Comparison of ENCODE assay signal across 15 mouse cellular contexts in genomic region chr9:106459946-106460345, GRCm38 (mm10). TPM values are rescaled to one million over a fixed set of nuclear protein-coding genes. Genes with fewer than 3 reads are reported as not detected.
DNase-seq lines count a peak whose midpoint lies in the region; ATAC-seq and TF ChIP-seq lines count a peak whose summit lies in the region.
"Had no signal": no experiment of that assay in that cellular context is flagged by ENCODE, and none has a peak within 500 bp of the region (broad histone marks: within the 10 kb centered on the region; RNA-seq: fewer than 3 reads in every experiment).

No protein-coding gene starts in this region.

- peaks cover 53% of the 10 kb centered on the region for H3K79me2 ChIP-seq in myocyte (ENCODE audit: control insufficient read depth, insufficient read depth)

- peak overlapping the region; percentile 28; the same call in 1 of the 2 replicates for H3K9ac ChIP-seq in kidney, embryonic 14.5 days (ENCODE audit: low read depth, low read length)
- peak overlapping the region; percentile 21; the same call in 1 of the 2 replicates for H3K9ac ChIP-seq in midbrain, embryonic 14.5 days (replicated peaks; ENCODE audit: low read length)
- H3K9ac ChIP-seq in midbrain, embryonic 11.5 days (ENCODE audit: low read length) = no peak overlapping the region
- H3K9ac ChIP-seq: heart, embryonic 15.5 days; hindbrain, embryonic 15.5 days had no signal

- H3K36me3 ChIP-seq in kidney, embryonic 14.5 days (ENCODE audit: control insufficient read depth, insufficient read depth, low read length) = peaks cover 43% of the 10 kb centered on the region
- H3K36me3 ChIP-seq in midbrain, embryonic 14.5 days (ENCODE audit: control insufficient read depth, insufficient read depth, low read length) = peaks cover 53% of the 10 kb centered on the region
- peaks cover 23% of the 10 kb centered on the region for H3K36me3 ChIP-seq in midbrain, embryonic 11.5 days (ENCODE audit: control insufficient read depth, insufficient read depth, low read length)
- H3K36me3 ChIP-seq in myocyte (ENCODE audit: control insufficient read depth, insufficient read depth) = peaks cover 13% of the 10 kb centered on the region

- H3K9me3 ChIP-seq in kidney, embryonic 14.5 days (ENCODE audit: control insufficient read depth, low read length) = no peaks in the 10 kb centered on the region
- no peaks in the 10 kb centered on the region for H3K9me3 ChIP-seq in midbrain, embryonic 14.5 days (ENCODE audit: control insufficient read depth, low read length)
- H3K9me3 ChIP-seq in midbrain, embryonic 11.5 days (ENCODE audit: control insufficient read depth, low read length) = no peaks in the 10 kb centered on the region
- H3K9me3 ChIP-seq: heart, embryonic 15.5 days; hindbrain, embryonic 15.5 days had no signal

- no peak for DNase-seq in cerebellum, postnatal 4 days (ENCODE audit: low spot score in 2 of 2)
- DNase-seq in kidney, adult 11 months = no peak
- DNase-seq in midbrain, embryonic 14.5 days = no peak
- no peak for DNase-seq in midbrain, embryonic 11.5 days (ENCODE audit: low spot score, missing footprints)
- no peak for DNase-seq in adrenal gland, postnatal 4 days (ENCODE audit: low spot score in 2 of 2)
- DNase-seq: adrenal gland, postnatal 14 days; lung, postnatal 14 days; thymus, postnatal 14 days had no signal

- H3K27ac ChIP-seq in kidney, embryonic 14.5 days (ENCODE audit: low read depth, low read length) = peak overlapping the region; percentile 52; the same call in 1 of the 2 replicates
- no peak overlapping the region for H3K27ac ChIP-seq in midbrain, embryonic 14.5 days (replicated peaks; ENCODE audit: low read depth, low read length)
- H3K27ac ChIP-seq in midbrain, embryonic 11.5 days (ENCODE audit: low read depth, low read length) = no peak overlapping the region
- H3K27ac ChIP-seq: heart, embryonic 15.5 days; hindbrain, embryonic 15.5 days had no signal

- no peak overlapping the region for H3ac ChIP-seq in myocyte (ENCODE audit: control insufficient read depth, insufficient read length)

- peak; percentile 1; the same call in 1 of the 2 replicates for ATAC-seq in cerebellum, adult (ENCODE audit: insufficient number of reproducible peaks, low FRiP score, low TSS enrichment)
- ATAC-seq in kidney, embryonic 14.5 days (ENCODE audit: low FRiP score, low TSS enrichment) = no peak
- ATAC-seq in midbrain, embryonic 14.5 days (ENCODE audit: low FRiP score, low TSS enrichment) = no peak
- no peak for ATAC-seq in midbrain, embryonic 11.5 days (ENCODE audit: low FRiP score)
- ATAC-seq: intestine, postnatal 0 days had no signal

- H3K4me2 ChIP-seq in kidney, embryonic 14.5 days (replicated peaks; ENCODE audit: low read depth, low read length) = peak overlapping the region; percentile 15; the same call in 1 of the 2 replicates
- no peak overlapping the region for H3K4me2 ChIP-seq in midbrain, embryonic 14.5 days (ENCODE audit: low read length)
- no peak overlapping the region for H3K4me2 ChIP-seq in midbrain, embryonic 11.5 days
- H3K4me2 ChIP-seq in myocyte (ENCODE audit: low read depth) = no peak overlapping the region
- H3K4me2 ChIP-seq: heart, embryonic 15.5 days; hindbrain, embryonic 15.5 days had no signal

- peaks cover 44% of the 10 kb centered on the region for H3K4me1 ChIP-seq in kidney, embryonic 14.5 days (ENCODE audit: control insufficient read depth, insufficient read depth, low read length)
- peaks cover 49% of the 10 kb centered on the region for H3K4me1 ChIP-seq in midbrain, embryonic 14.5 days (ENCODE audit: control insufficient read depth, insufficient read depth, low read length)
- H3K4me1 ChIP-seq in midbrain, embryonic 11.5 days (ENCODE audit: control insufficient read depth, insufficient read depth, low read length) = peaks cover 54% of the 10 kb centered on the region

- 43% methylated on average over 15 of the region's 15 CpGs for WGBS in kidney, embryonic 14.5 days
- WGBS in midbrain, embryonic 14.5 days = 83% methylated on average over 15 of the region's 15 CpGs
- 85% methylated on average over 15 of the region's 15 CpGs for WGBS in midbrain, embryonic 11.5 days

- H3K4me3 ChIP-seq in kidney, embryonic 14.5 days (ENCODE audit: low read length) = no peak overlapping the region
- H3K4me3 ChIP-seq in midbrain, embryonic 14.5 days (replicated peaks; ENCODE audit: low read depth, low read length) = no peak overlapping the region
- no peak overlapping the region for H3K4me3 ChIP-seq in midbrain, embryonic 11.5 days (ENCODE audit: low read depth, low read length)
- H3K4me3 ChIP-seq in myocyte = no peak overlapping the region
- H3K4me3 ChIP-seq: heart, embryonic 15.5 days; hindbrain, embryonic 15.5 days had no signal

- H3K27me3 ChIP-seq in kidney, embryonic 14.5 days (ENCODE audit: control insufficient read depth, insufficient read depth, low read length) = no peaks in the 10 kb centered on the region
- no peaks in the 10 kb centered on the region for H3K27me3 ChIP-seq in midbrain, embryonic 14.5 days (ENCODE audit: control insufficient read depth, insufficient read depth, low read length)
- peaks cover 6% of the 10 kb centered on the region; the same call in 1 of the 2 replicates for H3K27me3 ChIP-seq in midbrain, embryonic 11.5 days (ENCODE audit: control insufficient read depth, insufficient read depth, low read length)
- no peaks in the 10 kb centered on the region for H3K27me3 ChIP-seq in myocyte (ENCODE audit: control insufficient read depth, insufficient read depth, insufficient read length)
- H3K27me3 ChIP-seq: hindbrain, embryonic 15.5 days had no signal

- peak; percentile 20 for TF ChIP-seq POLR2A in myocyte (IDR thresholded peaks at IDR 0.05; ENCODE audit: insufficient read length, low read depth)

TF ChIP-seq in myocyte, 11 proteins besides CTCF, POLR2A, EP300 and RAD21:
- TF ChIP-seq POLR2AphosphoS2 (IDR thresholded peaks at IDR 0.05; ENCODE audit: insufficient read length, low read depth) = peak; percentile 52
- no peak for TF ChIP-seq REST (IDR thresholded peaks at IDR 0.05; ENCODE audit: insufficient read depth, insufficient read length)

RNA-seq across cellular contexts. Expression of gene Gpr62, which starts 5.8 kb away (rescaled TPM):
- 0.37 and 0.66 TPM in 2 replicates for polyA plus RNA-seq in kidney, embryonic 14.5 days (2014; fragmentation: Nextera tagmentation; extraction: Ambion mirVana)
- 0.93 and 1.00 TPM in 2 replicates for polyA plus RNA-seq in midbrain, embryonic 14.5 days (2014; fragmentation: Nextera tagmentation; extraction: Ambion mirVana)
- polyA plus RNA-seq in midbrain, embryonic 11.5 days (2014; fragmentation: Nextera tagmentation; extraction: Ambion mirVana) = 0.12 and 0.23 TPM in 2 replicates
- 0.46 TPM for polyA plus RNA-seq in myocyte (2012; fragmentation: generic; extraction: Trizol)
- total RNA-seq in adrenal gland, postnatal 4 days (2021) = under 1 TPM; 0.40 to 0.67 TPM
- total RNA-seq: adrenal gland, postnatal 14 days; granulocyte monocyte progenitor cell, adult 5-6 weeks had no signal

RNA-seq across cellular contexts. Expression of gene Pcbp4, which starts 6.9 kb away (rescaled TPM):
- polyA plus RNA-seq in kidney, embryonic 14.5 days (2014; fragmentation: Nextera tagmentation; extraction: Ambion mirVana) = 129 and 147 TPM in 2 replicates
- polyA plus RNA-seq in midbrain, embryonic 14.5 days (2014; fragmentation: Nextera tagmentation; extraction: Ambion mirVana) = 219 and 247 TPM in 2 replicates
- polyA plus RNA-seq in midbrain, embryonic 11.5 days (2014; fragmentation: Nextera tagmentation; extraction: Ambion mirVana) = 219 and 256 TPM in 2 replicates
- polyA plus RNA-seq in myocyte (2012; fragmentation: generic; extraction: Trizol) = 274 TPM
- total RNA-seq in adrenal gland, postnatal 4 days (2021) = 10 to 100 TPM; 59.5 to 63.8 TPM

RNA-seq across cellular contexts. Expression of gene Abhd14a, which starts 12.5 kb away (rescaled TPM):
- 50.2 and 58.8 TPM in 2 replicates for polyA plus RNA-seq in kidney, embryonic 14.5 days (2014; fragmentation: Nextera tagmentation; extraction: Ambion mirVana)
- 51.2 and 68.8 TPM in 2 replicates for polyA plus RNA-seq in midbrain, embryonic 14.5 days (2014; fragmentation: Nextera tagmentation; extraction: Ambion mirVana)
- 30.8 and 34.5 TPM in 2 replicates for polyA plus RNA-seq in midbrain, embryonic 11.5 days (2014; fragmentation: Nextera tagmentation; extraction: Ambion mirVana)
- 19.2 TPM for polyA plus RNA-seq in myocyte (2012; fragmentation: generic; extraction: Trizol)
- total RNA-seq in adrenal gland, postnatal 4 days (2021) = 10 to 100 TPM; 29.8 to 30.2 TPM

RNA-seq across cellular contexts. Expression of gene Abhd14b, which starts 12.7 kb away (rescaled TPM):
- 18.7 and 25.6 TPM in 2 replicates for polyA plus RNA-seq in kidney, embryonic 14.5 days (2014; fragmentation: Nextera tagmentation; extraction: Ambion mirVana)
- polyA plus RNA-seq in midbrain, embryonic 14.5 days (2014; fragmentation: Nextera tagmentation; extraction: Ambion mirVana) = 6.0 and 6.8 TPM in 2 replicates
- polyA plus RNA-seq in midbrain, embryonic 11.5 days (2014; fragmentation: Nextera tagmentation; extraction: Ambion mirVana) = 3.9 and 4.5 TPM in 2 replicates
- 4.2 TPM for polyA plus RNA-seq in myocyte (2012; fragmentation: generic; extraction: Trizol)
- total RNA-seq in adrenal gland, postnatal 4 days (2021) = 10 to 100 TPM; 43.5 to 44.1 TPM

RNA-seq across cellular contexts. Expression of gene Rrp9, which starts 15.8 kb away (rescaled TPM):
- 43.8 and 49.3 TPM in 2 replicates for polyA plus RNA-seq in kidney, embryonic 14.5 days (2014; fragmentation: Nextera tagmentation; extraction: Ambion mirVana)
- 41.0 and 41.2 TPM in 2 replicates for polyA plus RNA-seq in midbrain, embryonic 14.5 days (2014; fragmentation: Nextera tagmentation; extraction: Ambion mirVana)
- 38.2 and 44.4 TPM in 2 replicates for polyA plus RNA-seq in midbrain, embryonic 11.5 days (2014; fragmentation: Nextera tagmentation; extraction: Ambion mirVana)
- 69.4 TPM for polyA plus RNA-seq in myocyte (2012; fragmentation: generic; extraction: Trizol)
- 10 to 100 TPM; 33.4 to 40.7 TPM for total RNA-seq in adrenal gland, postnatal 4 days (2021)
